Mouse (Mus musculus): ENCODE data around the gene Pard3.
A peak's percentile ranks its signal among the peaks of the same experiment; 100 is the strongest.

Pard3 gene

DNA sequence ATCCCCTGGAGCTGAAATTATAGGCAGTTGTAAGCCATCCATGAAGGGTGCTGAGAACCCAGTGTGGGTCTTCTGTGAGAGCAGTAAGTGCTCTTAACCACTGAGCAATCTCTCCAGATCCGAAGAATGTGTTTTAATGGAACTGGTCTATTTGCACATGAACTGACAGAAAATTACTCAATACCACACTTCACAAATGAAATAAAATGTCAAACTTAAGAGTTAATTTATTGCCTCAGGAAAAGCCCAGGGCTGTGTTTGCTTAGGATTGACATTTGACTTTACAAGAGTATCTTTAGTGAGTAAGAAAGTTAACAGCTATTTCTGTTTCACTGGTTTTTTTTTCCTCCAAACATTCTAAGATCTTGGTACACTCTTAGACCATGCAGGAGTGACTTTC is 23.7 kb downstream of the Pard3 start:
- DNase-seq (ENCODE audit: low spot score) = no peak

DNA sequence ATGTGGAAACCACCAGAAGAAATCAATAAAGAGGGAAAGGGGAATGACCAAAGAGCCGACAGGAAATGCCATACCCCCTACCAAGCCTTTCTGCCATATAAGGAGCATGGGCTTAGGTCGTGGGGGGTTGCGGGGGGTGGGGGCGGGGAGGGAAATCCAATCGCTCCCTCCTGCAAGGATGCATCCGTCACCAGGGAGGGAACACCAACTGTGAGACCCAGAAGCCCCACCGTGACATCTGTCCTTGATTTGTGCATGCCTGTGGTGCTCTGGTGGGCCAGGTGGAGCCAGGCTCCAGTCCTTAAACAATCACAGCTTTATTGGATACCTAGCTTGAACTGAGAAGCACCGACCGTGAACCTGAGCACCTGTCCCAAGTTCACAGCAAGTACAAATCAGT is 24.7 kb downstream of the Pard3 start:
- no peak for DNase-seq (ENCODE audit: low spot score)

DNA sequence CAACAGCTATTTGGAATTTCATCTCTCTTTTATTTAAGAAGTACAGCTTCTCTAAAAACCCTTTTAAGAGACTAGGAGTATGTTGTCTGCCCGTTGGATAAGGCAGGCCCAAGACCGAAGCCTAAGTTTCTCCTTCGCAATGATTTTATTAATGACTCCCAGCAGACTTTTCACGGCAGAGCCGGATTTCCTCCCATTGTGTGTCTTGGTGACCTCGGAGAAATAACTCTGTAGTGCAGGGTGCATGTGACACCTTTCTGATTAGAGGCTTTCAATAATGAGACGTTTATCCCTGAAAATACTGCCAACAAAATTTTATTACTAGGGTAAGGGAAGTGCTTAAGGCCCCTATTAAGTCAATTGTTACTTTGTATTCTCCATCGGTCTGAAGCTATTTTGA is 25.3 kb downstream of the Pard3 start:
- no peak for DNase-seq (ENCODE audit: low spot score)

DNA sequence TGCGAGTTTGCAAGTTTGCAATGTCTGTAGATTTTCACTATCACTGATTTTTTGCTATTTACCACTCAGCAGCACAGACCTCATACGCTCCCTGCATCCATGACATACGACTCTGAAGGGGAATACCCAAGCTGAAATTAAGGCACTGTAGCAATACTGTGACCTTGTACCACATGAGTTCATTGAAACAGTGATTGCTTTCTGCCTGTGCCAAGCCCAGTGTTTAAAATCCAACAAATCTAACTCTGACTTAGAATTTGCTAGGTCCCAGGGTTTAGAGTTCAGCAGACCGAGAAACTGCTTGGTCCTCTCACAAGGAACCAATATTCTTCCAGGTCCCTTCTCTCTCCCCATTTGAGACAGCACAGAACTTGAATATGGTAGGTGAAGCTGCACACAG is 26.7 kb downstream of the Pard3 start:
- DNase-seq (ENCODE audit: low spot score) = no peak

DNA sequence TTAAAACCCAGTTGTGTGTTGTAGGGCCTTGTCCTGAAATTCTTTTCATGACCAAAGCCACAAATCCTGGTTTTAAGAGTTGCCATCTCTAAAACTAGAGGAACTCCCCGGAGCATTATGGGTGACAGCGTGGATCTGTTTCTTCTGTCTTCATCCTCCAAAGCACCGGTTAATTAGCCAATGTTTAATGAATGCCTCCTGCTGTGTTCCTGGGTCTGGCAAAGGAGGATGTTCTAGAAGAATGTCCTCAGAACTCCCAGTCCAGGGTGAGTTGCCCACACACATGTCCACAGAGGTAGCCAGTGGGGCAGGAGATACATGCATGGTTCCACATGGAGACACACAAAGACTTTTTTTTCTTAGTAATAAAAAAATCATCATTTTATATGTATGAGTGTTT is 28.2 kb downstream of the Pard3 start:
- DNase-seq (ENCODE audit: low spot score) = no peak

DNA sequence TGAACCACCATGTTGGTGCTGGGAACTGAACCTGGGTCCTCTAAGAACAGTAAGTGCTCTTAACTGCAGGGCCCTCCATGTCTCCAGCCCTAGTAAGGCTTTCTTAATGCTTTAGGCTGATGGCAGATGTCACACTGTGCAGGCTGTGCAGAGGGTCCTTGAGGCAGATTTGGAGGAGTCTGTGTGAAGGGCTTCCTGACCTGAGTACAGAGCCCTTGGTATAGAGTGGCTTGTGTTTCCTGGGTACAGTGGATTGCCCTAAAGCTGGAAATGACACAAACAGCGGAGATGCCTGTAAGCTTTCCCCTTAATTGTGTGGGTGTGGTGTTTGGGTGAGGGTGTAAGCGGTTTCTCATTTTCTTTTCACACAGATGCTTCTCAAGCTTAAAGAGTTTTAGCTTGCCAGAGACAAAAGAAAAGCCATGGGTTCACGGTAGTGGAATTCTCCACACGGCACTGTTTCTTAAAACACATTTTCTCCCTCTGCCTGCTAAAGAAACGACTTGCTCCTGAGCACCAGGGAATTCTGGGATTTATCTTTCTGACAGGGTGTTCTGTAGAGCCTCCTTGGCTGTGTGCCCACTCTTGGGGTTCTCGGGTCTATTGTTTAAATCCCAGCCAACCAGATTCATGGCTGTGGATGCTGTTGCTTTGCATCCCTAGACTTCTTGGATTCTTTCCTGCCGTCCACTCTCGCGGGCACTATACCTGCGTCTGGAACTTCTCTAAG is 28.9 kb downstream of the Pard3 start:
- DNase-seq (ENCODE audit: low spot score) = no peak

DNA sequence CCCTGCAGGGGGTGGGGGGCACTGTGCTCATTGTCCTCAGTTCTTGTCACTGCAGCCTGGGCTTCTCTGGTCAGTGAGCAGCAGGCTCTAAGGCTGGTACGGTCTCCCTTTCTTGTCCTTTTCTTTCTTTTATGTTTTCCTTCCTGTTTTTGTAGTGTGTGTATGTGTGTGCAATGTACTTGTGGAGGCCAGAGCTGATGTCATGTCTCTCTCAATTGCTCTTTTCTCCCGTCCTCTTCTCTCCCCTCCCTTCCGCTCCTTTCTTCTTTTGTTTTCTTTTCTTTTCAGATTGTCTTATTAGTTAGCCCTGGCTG is 29.4 kb downstream of the Pard3 start:
- no peak for DNase-seq (ENCODE audit: low spot score)

DNA sequence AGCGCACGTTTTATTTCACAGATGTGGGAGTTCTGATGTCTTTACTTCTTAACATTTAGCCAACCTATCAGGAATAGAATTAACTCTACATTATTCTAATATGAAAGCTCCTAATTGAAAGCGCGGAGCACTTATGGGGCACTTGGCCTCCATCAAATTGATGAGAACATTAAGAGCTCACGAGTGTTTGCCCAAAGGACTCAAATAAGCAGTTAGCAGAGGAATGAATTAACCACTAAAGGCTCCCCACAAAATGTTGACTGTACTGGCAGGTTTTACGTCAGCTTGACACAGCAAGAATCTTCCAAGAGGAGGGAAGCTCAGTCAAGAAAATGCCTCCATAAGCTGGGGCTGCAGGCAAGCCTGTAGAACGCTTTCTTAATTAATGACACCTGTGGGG is 32.1 kb downstream of the Pard3 start:
- DNase-seq (ENCODE audit: low spot score) = no peak

DNA sequence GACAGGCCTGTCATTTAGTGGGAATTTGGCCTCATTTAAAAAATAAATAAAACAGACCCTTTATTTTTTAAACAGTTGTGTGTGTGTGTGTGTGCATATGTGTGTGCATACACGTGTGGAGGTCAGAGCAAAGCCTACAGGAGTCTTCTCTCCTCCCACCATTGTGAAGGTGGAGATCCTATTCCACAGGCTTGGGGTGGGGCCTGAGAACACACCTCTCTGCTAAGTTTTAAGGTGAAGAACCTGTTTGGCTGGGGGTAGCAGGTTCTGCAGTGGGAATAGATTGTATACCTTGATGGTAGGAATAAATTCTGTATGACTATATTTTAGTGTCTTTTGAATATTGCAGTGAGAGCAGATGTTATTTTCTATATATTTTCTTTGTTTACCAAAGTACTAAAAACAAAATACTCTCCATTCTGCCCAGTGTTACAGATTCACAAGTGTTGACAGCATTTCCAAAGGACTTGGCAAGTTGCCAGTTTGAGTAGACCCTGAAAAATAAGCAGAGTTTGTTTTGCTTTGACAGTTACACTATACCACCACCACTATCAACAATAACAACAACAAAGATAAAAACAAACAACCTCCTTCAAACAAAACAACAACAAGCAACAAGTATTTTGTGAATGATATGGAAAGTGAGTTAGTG is 35.9 kb downstream of the Pard3 start:
- no peak for DNase-seq (ENCODE audit: low spot score)

DNA sequence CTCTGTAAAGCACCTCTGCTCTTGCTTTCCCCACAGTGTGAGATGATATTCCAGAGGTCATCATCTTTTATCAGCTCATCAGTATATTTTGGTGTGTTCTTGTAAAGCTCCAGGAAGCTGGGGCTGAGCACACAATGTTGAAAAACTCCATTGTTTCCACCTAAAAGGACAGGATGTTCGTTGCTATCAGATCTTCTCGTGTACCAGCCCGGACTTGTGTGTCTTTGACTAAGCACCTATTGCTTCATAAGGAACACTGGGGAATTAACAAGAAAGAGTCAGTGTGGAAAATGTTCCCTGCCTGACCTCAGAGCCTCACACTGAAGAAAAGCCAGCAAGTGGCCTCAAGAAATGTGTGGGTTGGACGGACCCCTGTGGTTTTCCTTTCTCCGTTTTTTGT is 39.6 kb downstream of the Pard3 start:
- no peak for DNase-seq (ENCODE audit: low spot score)

DNA sequence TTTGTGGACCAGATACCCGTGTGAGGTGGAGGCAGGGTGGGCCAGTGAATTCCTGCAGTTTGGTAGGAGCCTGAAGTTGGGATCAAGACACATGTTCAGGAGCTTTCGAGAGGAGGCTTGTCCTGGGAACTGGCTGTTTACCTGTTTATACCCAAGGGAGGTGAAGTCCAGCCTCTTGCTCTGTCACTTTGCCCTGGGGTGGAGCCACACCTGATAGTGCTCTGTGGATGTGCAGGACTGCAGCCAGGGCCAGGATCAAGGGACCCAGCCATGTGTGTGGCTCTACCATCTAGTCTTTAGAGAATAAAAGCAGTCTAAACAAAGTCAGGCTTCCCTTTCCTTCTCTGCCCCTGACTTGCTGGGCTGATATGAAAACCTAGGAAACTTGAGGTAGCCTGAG is 40.9 kb downstream of the Pard3 start:
- no peak for DNase-seq (ENCODE audit: low spot score)

DNA sequence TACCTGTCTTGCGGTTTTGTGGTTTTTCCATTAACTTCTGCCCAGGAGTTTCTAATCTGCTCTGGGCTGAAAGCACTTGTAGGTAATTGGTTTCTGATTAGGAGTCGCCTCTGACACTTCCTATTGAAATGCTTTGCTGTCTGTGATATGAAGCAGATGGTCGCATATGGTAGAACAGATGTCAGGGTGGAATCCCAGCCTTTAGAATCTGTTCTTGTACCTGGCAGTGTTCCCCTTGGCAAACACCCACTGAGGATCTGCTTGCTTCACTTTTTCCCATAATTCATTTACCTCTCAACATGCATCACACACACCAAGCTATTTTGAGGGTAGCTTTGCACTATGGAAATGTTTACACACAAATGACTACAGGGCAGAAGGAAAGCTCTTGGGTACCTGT is 44.2 kb downstream of the Pard3 start:
- no peak for DNase-seq (ENCODE audit: low spot score)

DNA sequence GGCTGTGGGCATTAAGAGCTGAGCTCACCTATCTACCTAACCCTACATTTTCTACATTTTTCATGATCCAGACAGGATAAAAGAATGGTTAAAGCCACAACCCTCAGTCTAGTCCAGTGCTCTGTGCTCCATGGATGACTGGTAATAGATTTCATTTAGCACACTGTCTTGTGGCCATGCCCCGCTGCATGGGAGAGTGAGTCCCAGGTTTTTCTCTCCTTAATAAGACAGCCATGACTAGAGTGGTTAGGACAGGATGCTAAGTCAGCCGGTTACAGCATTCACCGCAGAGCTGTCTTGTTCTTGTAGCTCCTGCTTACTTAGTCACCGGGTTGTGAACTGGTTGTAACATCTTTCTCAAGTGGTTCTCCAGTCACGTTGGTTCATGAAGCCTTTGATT is 49.5 kb downstream of the Pard3 start:
- DNase-seq (ENCODE audit: low spot score) = no peak

DNA sequence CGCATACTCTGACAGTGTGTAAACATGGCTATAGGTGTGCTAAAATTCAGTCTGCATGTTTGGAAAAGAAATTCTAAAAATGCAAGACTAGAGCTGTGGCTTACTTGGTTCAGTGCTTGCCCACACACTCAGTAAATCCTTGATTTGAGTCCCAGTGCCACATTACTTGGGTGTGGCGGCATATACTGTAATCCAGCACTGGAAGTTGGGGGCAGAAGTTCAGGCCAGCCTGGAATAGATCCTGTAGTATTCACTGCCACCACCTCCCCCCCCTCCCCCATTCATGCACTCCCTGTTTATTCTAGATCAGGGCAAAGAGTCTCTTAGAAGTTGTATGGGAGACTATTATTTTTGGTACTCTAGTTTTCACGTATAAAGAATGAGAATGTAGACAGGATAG is 52.1 kb downstream of the Pard3 start:
- DNase-seq (ENCODE audit: low spot score) = no peak

DNA sequence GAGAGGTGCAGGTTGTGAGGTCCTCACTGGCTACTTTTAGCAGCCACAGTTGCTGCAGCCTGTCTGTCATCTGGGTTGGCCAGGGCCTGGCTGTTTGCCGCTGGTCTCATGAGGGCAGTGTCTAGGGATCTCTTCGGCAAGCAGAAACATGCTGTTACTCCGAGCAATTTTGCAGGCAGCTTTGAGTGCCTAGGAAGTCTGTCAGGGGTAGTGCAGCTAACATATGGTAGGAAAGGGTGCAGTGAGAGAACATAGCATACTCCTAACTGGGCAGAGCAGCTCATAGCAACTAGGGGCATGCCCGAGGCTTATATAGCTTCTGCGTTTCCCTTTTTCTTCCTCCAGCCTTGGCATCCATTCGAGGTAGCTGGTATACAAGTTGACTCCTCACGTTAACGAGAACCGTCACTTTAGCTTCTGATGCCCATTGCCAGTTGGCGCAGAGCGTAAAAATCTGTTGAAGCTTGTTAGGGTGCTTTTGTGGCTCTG is 54.7 kb downstream of the Pard3 start:
- DNase-seq (ENCODE audit: low spot score) = no peak

DNA sequence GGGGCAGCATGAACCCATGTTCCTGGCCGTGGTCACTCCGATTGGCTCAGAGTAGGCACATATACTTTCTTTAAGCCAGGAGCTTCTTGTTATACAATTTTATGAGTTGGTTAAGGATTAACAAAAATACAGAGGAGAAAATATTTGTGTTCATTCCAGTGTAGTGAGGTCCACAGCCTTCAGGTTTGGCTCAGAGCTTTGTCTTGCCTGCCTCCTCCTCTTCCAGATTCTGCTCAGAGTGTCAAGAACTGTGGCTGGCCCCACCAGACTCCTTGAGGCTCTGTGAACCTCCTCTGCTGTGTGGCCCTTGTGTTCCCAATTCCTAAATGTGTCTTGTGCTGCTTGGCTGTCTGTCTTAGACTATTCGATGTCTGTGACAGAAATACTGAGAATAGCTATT is 59.7 kb downstream of the Pard3 start:
- DNase-seq (ENCODE audit: low spot score) = no peak

DNA sequence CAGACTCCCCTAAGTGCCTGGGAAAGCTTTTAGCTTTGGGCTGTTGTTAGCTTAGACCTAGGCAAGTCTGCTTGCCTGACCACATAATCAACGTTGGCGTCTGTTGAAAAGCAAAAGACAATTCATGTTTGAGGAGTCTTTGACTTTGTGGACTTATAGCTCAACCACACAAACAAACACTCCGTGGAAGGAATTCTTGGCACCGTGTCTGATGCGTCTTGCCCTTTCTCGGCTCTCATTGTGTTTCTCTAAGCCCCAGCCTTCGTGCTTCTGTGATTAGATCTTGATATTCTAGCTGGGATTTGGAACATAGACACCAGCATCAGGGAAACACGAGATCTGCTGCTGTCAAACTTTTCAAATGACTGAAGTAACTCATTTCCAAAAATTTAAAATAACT is 61.1 kb downstream of the Pard3 start:
- no peak for DNase-seq (ENCODE audit: low spot score)

DNA sequence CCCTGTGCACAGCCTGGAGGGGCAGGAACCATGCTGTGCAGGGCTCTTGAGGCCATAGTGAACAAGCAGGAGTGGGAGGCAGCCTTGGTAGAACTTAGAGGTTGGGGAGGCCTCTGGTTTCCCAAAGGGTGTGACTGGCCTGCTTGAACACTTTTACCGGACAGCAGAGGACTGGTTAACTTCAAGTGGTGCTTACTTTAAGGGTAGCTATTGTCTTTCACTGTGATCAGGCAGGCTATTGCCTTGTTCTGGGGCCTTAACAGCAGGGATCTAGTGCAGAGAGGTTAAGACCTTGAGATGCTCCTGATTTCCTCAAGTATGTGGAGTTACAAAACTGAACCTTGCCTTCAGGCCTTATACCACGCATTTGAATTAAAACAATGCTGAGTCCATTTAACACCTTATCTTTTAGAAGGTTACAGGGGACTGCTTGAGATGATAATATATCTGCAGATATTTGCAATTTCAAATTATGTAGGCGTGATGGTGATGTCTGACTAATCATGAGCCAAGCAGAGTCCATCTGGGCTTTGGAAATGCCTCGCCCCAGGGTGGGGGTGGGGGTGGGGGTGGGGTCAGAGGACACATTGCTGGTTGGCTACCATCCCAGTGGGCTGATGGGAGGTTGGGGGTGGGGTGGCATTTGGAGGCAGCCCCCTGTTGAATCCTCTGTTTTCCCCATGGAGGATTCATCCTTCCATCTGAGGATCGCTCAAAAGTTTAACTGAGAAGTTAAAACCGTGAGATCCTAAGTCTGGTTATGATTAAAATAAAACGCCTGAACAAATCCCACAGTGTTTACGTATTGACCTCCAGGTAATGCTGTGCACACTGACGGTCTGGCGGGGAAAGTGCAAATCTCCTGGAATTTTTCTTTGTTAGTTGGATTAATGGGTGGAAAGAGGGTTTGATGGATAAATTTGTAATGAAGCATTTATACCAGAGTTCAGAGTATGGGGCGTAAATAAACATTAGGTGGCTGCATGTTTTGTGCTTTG is 62.3 kb downstream of the Pard3 start:
- peak; percentile 40 for DNase-seq (ENCODE audit: low spot score)

DNA sequence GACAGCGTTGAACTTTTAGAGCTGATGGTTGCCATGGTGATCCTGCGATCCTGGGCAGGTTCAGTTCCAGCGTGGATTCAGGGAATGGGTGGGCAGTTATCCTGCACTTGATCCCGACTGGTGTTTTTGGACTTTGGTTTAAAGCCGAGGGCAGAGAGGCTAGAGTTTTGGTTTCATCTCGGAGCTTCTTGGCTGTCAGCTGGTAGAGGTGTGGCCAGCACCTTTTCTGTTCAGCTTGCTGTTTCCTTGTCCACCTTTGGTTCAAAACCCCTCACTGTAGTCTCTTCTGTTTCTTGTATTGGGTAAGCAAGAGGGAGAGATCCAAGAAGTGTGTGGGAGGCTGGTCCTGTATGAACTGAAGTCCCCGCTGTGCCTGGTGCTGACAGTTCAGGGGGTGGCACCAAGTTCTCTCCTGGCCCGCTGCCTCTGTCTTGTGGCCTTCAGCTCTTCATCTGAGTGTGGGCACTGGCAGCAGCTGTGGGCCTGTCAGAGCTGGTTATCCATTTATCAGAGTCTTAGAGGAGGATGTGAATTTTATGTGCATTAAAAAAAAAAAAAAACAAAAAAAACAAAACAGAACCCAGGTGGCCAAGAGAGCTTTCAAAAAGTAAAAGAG is 65.2 kb downstream of the Pard3 start:
- no peak for DNase-seq (ENCODE audit: low spot score)

DNA sequence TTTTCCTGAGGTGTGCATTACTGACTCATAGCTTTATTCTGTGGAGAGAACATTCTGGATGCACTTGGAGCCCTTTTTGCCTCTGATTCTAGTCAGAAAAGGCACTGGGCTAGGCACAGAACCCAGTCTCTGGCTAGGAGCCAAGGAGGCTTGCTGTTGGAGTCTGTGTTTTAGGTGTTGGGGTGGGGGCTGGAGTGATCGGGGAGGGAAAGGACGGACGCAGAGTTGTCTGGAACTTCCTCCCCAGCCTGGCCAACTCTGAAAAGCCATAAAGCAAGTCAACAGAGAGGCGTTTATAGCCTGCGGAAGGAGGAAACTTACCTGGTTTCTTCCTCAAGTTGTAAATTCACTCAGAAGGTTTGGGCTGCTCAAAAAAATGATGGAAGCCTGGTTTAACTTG is 70.6 kb downstream of the Pard3 start:
- DNase-seq (ENCODE audit: low spot score) = no peak

DNA sequence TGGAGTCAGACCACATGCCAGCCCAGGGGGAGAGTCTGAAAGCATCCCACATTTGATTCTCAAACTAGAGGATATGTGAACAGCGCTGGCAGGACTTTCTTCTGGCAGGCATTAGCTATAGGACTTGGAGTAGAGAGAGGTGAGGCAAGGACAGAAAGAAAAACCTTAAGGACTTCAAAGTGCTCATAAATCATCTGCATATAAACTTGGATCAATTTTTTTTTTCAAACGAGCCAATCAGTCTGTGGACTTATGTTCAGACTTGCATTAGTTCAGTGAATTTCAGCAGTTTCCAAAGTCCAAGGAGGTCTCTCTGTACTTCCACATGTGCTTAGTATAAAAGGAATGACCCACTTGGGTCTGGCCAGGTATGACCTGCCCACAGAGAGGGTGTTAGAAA is 72.5 kb downstream of the Pard3 start:
- no peak for DNase-seq (ENCODE audit: low spot score)

DNA sequence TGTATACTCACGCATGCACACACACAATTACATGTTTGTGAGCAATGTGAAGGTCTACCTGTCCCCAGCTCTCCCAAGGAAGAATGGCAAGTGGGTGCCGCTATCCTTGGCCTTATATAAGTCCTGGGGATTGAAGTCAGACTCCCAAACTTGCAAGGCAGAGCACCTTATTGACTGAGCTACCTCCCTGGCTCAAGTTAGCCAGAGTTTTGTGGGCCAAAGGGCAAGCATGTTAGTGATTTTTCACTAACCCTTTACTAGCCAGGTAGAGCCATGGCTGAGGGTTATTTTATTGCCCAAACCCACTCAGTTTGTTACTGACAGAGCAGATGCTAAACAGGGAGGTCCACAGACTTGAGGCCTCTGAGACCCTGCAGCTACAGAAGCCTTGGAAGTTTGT is 73.1 kb downstream of the Pard3 start:
- DNase-seq (ENCODE audit: low spot score) = no peak

DNA sequence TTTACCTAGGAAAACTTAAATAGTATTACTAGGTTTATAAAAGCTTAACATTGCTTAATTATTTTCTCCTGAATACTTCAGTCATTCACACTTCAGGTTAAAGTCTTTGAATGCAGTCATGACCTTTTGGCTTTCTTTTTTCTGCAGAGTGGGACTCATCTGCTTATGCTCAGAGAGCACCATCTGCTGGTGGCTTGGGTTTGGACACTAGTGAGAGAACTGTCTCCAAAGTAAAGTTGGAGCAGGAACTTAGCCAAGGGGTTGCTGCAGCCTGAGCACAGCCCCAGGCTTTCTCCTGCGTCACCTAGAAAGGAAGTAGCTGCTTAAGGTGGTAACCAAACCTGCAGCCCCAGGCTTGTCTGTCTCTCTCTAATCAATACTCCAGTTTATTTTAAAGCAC is 75.5 kb downstream of the Pard3 start:
- DNase-seq (ENCODE audit: low spot score) = peak; percentile 64
